Mouse (Mus musculus): ENCODE results near the gene Smpd4.

GRCm38 (mm10) chr16:17605684-17606083, 13.5 kb upstream of the Smpd4 start:
- TF ChIP-seq POLR2A (IDR thresholded peaks at IDR 0.05; ENCODE audit: borderline replicate concordance, insufficient read depth, low read length) = no peak
- no peak for TF ChIP-seq CTCF (IDR thresholded peaks at IDR 0.05; ENCODE audit: borderline replicate concordance, insufficient read depth, low read depth, low read length)

Data from cerebellum, adult 2 months (tissue).